Mouse (Mus musculus) hindbrain, postnatal 0 days (tissue): ENCODE data around the gene Zfp970. TPM values are rescaled to one million over a fixed set of nuclear protein-coding genes. Genes with fewer than 3 reads are reported as not detected.
"Not testable (repeated sequence)": the region's sequence is repeated elsewhere in the genome, so short reads cannot be mapped to it uniquely, and the experiment has no call there.

Experiments
- ATAC-seq: fragments of 200-750 bp; cut with Nextera tagmentation; 2 replicates; pipeline ENCODE4 v1.8.0; 2017; ENCODE audit warnings: mild to moderate bottlenecking, moderate TSS enrichment, moderate library complexity
- DNase-seq: peaks from one replicate; pipeline ENCODE4 v3.0.0-alpha.2; 2015; ENCODE audit warnings: low spot score
- H3K27ac ChIP-seq: fragments of 300-500 bp; sonication (generic); 2 replicates; pipeline ENCODE4 v1.5.1; 2014; ENCODE audit warnings: mild to moderate bottlenecking
- H3K27me3 ChIP-seq: fragments of 300-500 bp; sonication (generic); 2 replicates; pipeline ENCODE4 v1.6.1; 2014; ENCODE audit warnings: low read length, mixed read lengths; ENCODE audit not compliant: insufficient read depth
- H3K36me3 ChIP-seq: fragments of 300-500 bp; sonication (generic); 2 replicates; pipeline ENCODE4 v1.6.1; 2014; ENCODE audit warnings: low read length, mixed read lengths; ENCODE audit not compliant: insufficient read depth
- H3K4me1 ChIP-seq: fragments of 300-500 bp; sonication (generic); 2 replicates; pipeline ENCODE4 v1.6.1; 2014; ENCODE audit warnings: antibody characterized with exemption, low read length, mixed read lengths; ENCODE audit not compliant: insufficient read depth
- H3K4me2 ChIP-seq: fragments of 300-500 bp; sonication (generic); 2 replicates; pipeline ENCODE4 v1.6.1; 2014; ENCODE audit warnings: low read depth, mild to moderate bottlenecking, low read length, moderate library complexity, mixed read lengths
- H3K4me3 ChIP-seq: fragments of 300-500 bp; sonication (generic); 2 replicates; pipeline ENCODE4 v1.5.1; 2014; ENCODE audit warnings: low read length
- H3K9ac ChIP-seq: fragments of 300-500 bp; sonication (generic); replicated peaks from 2 replicates; pipeline ENCODE4 v1.6.1; 2014; ENCODE audit warnings: mild to moderate bottlenecking, low read length, moderate library complexity, mixed read lengths
- H3K9me3 ChIP-seq: fragments of 300-500 bp; sonication (generic); 2 replicates; pipeline ENCODE4 v1.6.1; 2016; ENCODE audit warnings: low read length, mixed read lengths
- WGBS: fragments of 180-500 bp; shearing (Covaris S2); extraction: QIAGEN DNeasy Blood & Tissue Kit; methylation state at CpG from one replicate; pipeline ENCODE4 v1.1.7; 2014; 5-methylcytosine and 5-hydroxymethylcytosine counted together
- polyA plus RNA-seq: library from polyadenylated mRNA; unstranded; fragments of >200 nt; fragmentation: Nextera tagmentation; extraction: Ambion mirVana; gene quantifications from 2 replicates; pipeline ENCODE4 v1.2.1, GENCODE M21; 2015
- total RNA-seq: library from RNA; depleted of rRNA; stranded (reverse); fragments of >200 nt; gene quantifications from 2 replicates; pipeline ENCODE4 v1.2.3, GENCODE M21; 2014; rRNA removed

Zfp970 gene
- total RNA-seq (4.1 and 6.8 TPM in 2 replicates), polyA plus RNA-seq (4.2 and 5.0 TPM in 2 replicates)

GRCm38 (mm10) chr2:177464676-177465075 lies at the start of gene Zfp970:
TSS of gene Zfp970 (plus strand) at chr2:177464733.
- Histone ChIP-seq H3K4me2 (peak within 1 kb of the TSS; percentile 40; the same call in 1 of the 2 replicates), H3K4me3 (peak within 1 kb of the TSS; percentile 34)
- ATAC-seq, H3K27ac ChIP-seq, H3K9me3 ChIP-seq, H3K27me3 ChIP-seq, H3K9ac ChIP-seq, H3K36me3 ChIP-seq, H3K4me1 ChIP-seq: not testable (repeated sequence)
- 19% methylated on average over 6 of the region's 9 CpGs for WGBS
- peak; percentile 1 for DNase-seq

GRCm38 (mm10) chr2:177468222-177468621 lies 3.7 kb downstream of the Zfp970 start:
- H3K9me3 ChIP-seq, H3K36me3 ChIP-seq, H3K4me2 ChIP-seq, DNase-seq, H3K4me1 ChIP-seq, H3K27ac ChIP-seq, H3K4me3 ChIP-seq, H3K27me3 ChIP-seq, H3K9ac ChIP-seq, ATAC-seq: not testable (repeated sequence)

GRCm38 (mm10) chr2:177472261-177472660 lies 7.7 kb downstream of the Zfp970 start:
- DNase-seq, H3K4me2 ChIP-seq, H3K36me3 ChIP-seq, ATAC-seq, H3K4me3 ChIP-seq, H3K27ac ChIP-seq, H3K9me3 ChIP-seq, H3K9ac ChIP-seq, H3K4me1 ChIP-seq, H3K27me3 ChIP-seq: not testable (repeated sequence)
- 93% methylated on average over 5 of the region's 10 CpGs for WGBS

- H3K9ac ChIP-seq, H3K36me3 ChIP-seq, H3K9me3 ChIP-seq, H3K4me1 ChIP-seq, ATAC-seq, DNase-seq, H3K4me2 ChIP-seq, H3K27me3 ChIP-seq, H3K4me3 ChIP-seq, H3K27ac ChIP-seq: not testable (repeated sequence)
- WGBS, result 100% methylated on average over 1 of the region's 1 CpGs
Measured at GRCm38 (mm10) chr2:177481971-177482370, 17.4 kb downstream of the Zfp970 start.

- not testable (repeated sequence) for H3K4me2 ChIP-seq, H3K27me3 ChIP-seq, DNase-seq, H3K9ac ChIP-seq, ATAC-seq, H3K36me3 ChIP-seq, H3K4me3 ChIP-seq, H3K9me3 ChIP-seq, H3K27ac ChIP-seq, H3K4me1 ChIP-seq
- WGBS, result 87% methylated on average over 11 of the region's 11 CpGs
Measured at GRCm38 (mm10) chr2:177483238-177483948, 18.9 kb downstream of the Zfp970 start.

GRCm38 (mm10) chr2:177498067-177498466 lies 33.5 kb downstream of the Zfp970 start, which contains the start of gene Gm14403:
TSS of gene Gm14403 (plus strand) at chr2:177498215.
- WGBS, result 35% methylated on average over 7 of the region's 7 CpGs
- H3K27ac ChIP-seq, H3K4me1 ChIP-seq, H3K27me3 ChIP-seq, H3K9me3 ChIP-seq, H3K36me3 ChIP-seq, ATAC-seq, H3K9ac ChIP-seq: not testable (repeated sequence)
- H3K4me2 ChIP-seq, result peak within 1 kb of the TSS; percentile 30; the same call in 1 of the 2 replicates
- H3K4me3 ChIP-seq, result peak within 1 kb of the TSS; percentile 29
- peak; percentile 15 for DNase-seq

GRCm38 (mm10) chr2:177499182-177499581 lies 34.6 kb downstream of the Zfp970 start:
- H3K36me3 ChIP-seq, ATAC-seq, H3K9me3 ChIP-seq, H3K27ac ChIP-seq, H3K4me2 ChIP-seq, H3K9ac ChIP-seq, H3K27me3 ChIP-seq, DNase-seq, H3K4me1 ChIP-seq, H3K4me3 ChIP-seq: not testable (repeated sequence)
- WGBS, result 39% methylated on average over 1 of the region's 1 CpGs

- not testable (repeated sequence) for H3K36me3 ChIP-seq, H3K27me3 ChIP-seq, H3K4me2 ChIP-seq, H3K9me3 ChIP-seq, H3K4me3 ChIP-seq, H3K9ac ChIP-seq, H3K27ac ChIP-seq, DNase-seq, H3K4me1 ChIP-seq, ATAC-seq
- 94% methylated on average over 1 of the region's 1 CpGs for WGBS
Measured at GRCm38 (mm10) chr2:177505211-177505719, 40.7 kb downstream of the Zfp970 start.

GRCm38 (mm10) chr2:177511381-177511780 lies 46.8 kb downstream of the Zfp970 start:
- 68% methylated on average over 4 of the region's 4 CpGs for WGBS
- ATAC-seq, H3K4me1 ChIP-seq, DNase-seq, H3K4me2 ChIP-seq, H3K9ac ChIP-seq, H3K27ac ChIP-seq, H3K4me3 ChIP-seq, H3K9me3 ChIP-seq, H3K27me3 ChIP-seq, H3K36me3 ChIP-seq: not testable (repeated sequence)

- not testable (repeated sequence) for H3K4me1 ChIP-seq, DNase-seq, H3K27ac ChIP-seq, H3K9ac ChIP-seq, H3K27me3 ChIP-seq, ATAC-seq, H3K4me2 ChIP-seq, H3K4me3 ChIP-seq, H3K9me3 ChIP-seq, H3K36me3 ChIP-seq
- 94% methylated on average over 3 of the region's 3 CpGs for WGBS
Measured at GRCm38 (mm10) chr2:177511972-177512371, 47.4 kb downstream of the Zfp970 start.
